Mouse (Mus musculus) limb, embryonic 12.5 days (tissue): ENCODE measurements around the gene Phldb2. TPM values are rescaled to one million over a fixed set of nuclear protein-coding genes. Genes with fewer than 3 reads are reported as not detected.

Experiments used
- ATAC-seq: fragments of 200-750 bp; cut with Nextera tagmentation; 2 replicates; pipeline ENCODE4 v1.8.0; 2017; ENCODE audit warnings: low read depth, moderate TSS enrichment; ENCODE audit not compliant: insufficient number of reproducible peaks, insufficient read depth, low FRiP score, low TSS enrichment
- H3K27ac ChIP-seq: fragments of 300-500 bp; sonication (generic); 2 replicates; pipeline ENCODE4 v1.5.1; 2016; ENCODE audit warnings: mild to moderate bottlenecking, moderate library complexity
- H3K27me3 ChIP-seq: fragments of 300-500 bp; sonication (generic); 2 replicates; pipeline ENCODE4 v1.6.1; 2016; ENCODE audit warnings: mild to moderate bottlenecking, moderate library complexity
- H3K36me3 ChIP-seq: fragments of 300-500 bp; sonication (generic); 2 replicates; pipeline ENCODE4 v1.6.1; 2016; ENCODE audit warnings: mild to moderate bottlenecking, moderate library complexity
- H3K4me1 ChIP-seq: fragments of 300-500 bp; sonication (generic); replicated peaks from 2 replicates; pipeline ENCODE4 v1.6.1; 2016
- H3K4me2 ChIP-seq: fragments of 300-500 bp; sonication (generic); 2 replicates; pipeline ENCODE4 v1.6.1; 2016; ENCODE audit warnings: mild to moderate bottlenecking, moderate library complexity
- H3K4me3 ChIP-seq: fragments of 300-500 bp; sonication (generic); replicated peaks from 2 replicates; pipeline ENCODE4 v1.5.1; 2016; ENCODE audit warnings: mild to moderate bottlenecking
- H3K9ac ChIP-seq: fragments of 300-500 bp; sonication (generic); replicated peaks from 2 replicates; pipeline ENCODE4 v1.6.1; 2016; ENCODE audit warnings: mild to moderate bottlenecking, moderate library complexity
- H3K9me3 ChIP-seq: fragments of 300-500 bp; sonication (generic); 2 replicates; pipeline ENCODE4 v1.6.1; 2016; ENCODE audit warnings: mild to moderate bottlenecking, moderate library complexity
- WGBS: fragments of 180-500 bp; shearing (Covaris S2); methylation state at CpG from one replicate; pipeline ENCODE4 v1.1.7; 2016; 5-methylcytosine and 5-hydroxymethylcytosine counted together
- polyA plus RNA-seq: library from polyadenylated mRNA; unstranded; fragments of >200 nt; fragmentation: Nextera tagmentation; extraction: Ambion mirVana; gene quantifications from 2 replicates; pipeline ENCODE4 v1.2.1, GENCODE M21; 2016

The Phldb2 gene
- polyA plus RNA-seq, 1 experiment from 2014 or later: 75.2 TPM

DNA sequence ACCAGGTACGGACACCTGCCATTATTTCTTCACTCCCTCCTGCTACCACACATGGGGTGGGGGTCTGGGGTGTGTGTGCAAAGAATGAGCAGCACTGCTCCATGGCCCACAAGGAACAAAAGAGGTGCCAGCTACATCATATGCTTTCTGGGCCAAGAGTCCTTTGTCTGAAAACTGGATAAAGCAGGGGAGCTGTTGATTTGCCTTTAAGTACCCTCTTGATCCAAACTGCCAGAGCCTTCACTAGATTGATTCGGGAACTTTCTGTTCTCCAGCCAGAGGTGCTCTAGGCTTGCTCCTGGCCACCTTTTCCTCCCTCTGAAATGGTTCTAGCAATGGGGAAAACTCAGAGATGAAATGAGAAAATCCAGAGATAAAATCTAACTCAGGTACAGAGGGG, 164.1 kb downstream of the Phldb2 start:
- Histone ChIP-seq H3K36me3 (peaks cover 62% of the 10 kb centered on the region), H3K27ac (no peak overlapping the region), H3K9me3 (no peaks in the 10 kb centered on the region), H3K9ac (no peak overlapping the region), H3K27me3 (no peaks in the 10 kb centered on the region), H3K4me1 (no peaks in the 10 kb centered on the region), H3K4me3 (no peak overlapping the region), H3K4me2 (no peak overlapping the region)
- 76% methylated on average over 2 of the region's 2 CpGs for WGBS
- no peak for ATAC-seq

DNA sequence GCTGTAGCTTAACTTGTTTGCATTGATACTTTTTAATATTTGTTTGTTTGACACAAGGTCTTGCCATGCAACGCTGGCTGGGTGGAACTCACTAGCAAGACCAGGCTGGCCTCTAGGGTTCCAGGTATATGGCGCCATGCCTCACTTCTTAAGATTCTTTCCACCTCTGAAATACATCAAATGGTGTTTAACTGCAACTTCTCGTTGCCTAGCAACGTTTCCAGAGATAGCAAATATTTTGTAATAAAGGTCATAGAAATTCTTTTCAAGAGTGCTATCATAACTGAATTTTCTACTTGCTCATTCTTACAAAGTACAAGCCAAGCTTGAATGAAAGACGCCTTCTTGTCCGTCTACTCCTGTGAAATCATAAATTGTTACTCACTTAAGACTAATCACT, 165.7 kb downstream of the Phldb2 start:
- no peak for ATAC-seq
- Histone ChIP-seq H3K9me3 (no peaks in the 10 kb centered on the region), H3K4me1 (no peaks in the 10 kb centered on the region), H3K4me3 (no peak overlapping the region), H3K9ac (no peak overlapping the region), H3K4me2 (no peak overlapping the region), H3K36me3 (peaks cover 57% of the 10 kb centered on the region), H3K27me3 (no peaks in the 10 kb centered on the region), H3K27ac (no peak overlapping the region)
- WGBS: 94% methylated on average over 6 of the region's 6 CpGs

DNA sequence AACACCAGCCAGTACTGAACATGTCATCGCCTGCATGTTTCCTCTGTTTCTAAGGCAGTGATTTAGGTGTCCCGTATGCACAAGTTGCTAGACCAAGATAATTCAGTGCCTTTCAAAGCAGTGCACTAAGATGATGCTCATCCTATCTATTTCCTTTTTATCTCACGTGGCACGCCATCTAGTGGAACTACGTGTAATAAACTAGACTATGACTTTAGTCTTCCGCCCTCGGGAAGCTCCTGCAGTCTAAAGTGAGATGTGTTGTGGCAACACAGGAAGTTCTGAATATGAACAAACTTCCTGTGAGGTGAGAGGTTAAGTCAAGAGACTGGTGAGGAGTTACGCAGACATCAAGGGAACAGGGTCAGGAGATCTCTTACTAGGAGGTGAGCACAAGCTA, 166.8 kb downstream of the Phldb2 start:
- Histone ChIP-seq H3K4me3 (no peak overlapping the region), H3K4me1 (no peaks in the 10 kb centered on the region), H3K27ac (no peak overlapping the region), H3K9ac (no peak overlapping the region), H3K27me3 (no peaks in the 10 kb centered on the region), H3K4me2 (no peak overlapping the region), H3K9me3 (no peaks in the 10 kb centered on the region), H3K36me3 (peaks cover 56% of the 10 kb centered on the region)
- 44% methylated on average over 8 of the region's 8 CpGs for WGBS
- ATAC-seq: no peak

DNA sequence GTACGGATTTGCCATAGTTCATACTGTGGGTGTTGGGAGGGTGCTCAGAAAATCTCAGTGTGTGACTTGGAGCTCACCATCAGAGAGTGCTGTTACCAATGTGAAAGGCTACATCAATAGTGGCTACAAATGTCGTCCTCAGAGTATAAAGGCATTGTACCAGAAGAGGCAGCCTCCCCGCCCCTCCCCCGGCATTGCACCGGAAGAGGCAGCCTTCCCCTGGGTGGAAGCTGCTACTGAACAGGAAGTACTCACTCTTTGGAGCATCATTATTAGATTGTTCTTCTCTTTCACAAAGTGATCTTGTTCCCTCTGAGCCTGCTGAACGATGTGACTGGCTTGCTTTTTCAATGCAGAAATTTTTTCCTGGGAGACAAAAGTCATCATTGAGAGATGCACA, 173.4 kb downstream of the Phldb2 start:
- H3K4me2 ChIP-seq: no peak overlapping the region
- peaks cover 78% of the 10 kb centered on the region for H3K36me3 ChIP-seq
- no peak overlapping the region for H3K4me3 ChIP-seq
- no peaks in the 10 kb centered on the region for H3K27me3 ChIP-seq
- no peak for ATAC-seq
- no peak overlapping the region for H3K27ac ChIP-seq
- WGBS: 87% methylated on average over 6 of the region's 6 CpGs
- no peaks in the 10 kb centered on the region for H3K9me3 ChIP-seq
- no peak overlapping the region for H3K9ac ChIP-seq
- H3K4me1 ChIP-seq: no peaks in the 10 kb centered on the region

DNA sequence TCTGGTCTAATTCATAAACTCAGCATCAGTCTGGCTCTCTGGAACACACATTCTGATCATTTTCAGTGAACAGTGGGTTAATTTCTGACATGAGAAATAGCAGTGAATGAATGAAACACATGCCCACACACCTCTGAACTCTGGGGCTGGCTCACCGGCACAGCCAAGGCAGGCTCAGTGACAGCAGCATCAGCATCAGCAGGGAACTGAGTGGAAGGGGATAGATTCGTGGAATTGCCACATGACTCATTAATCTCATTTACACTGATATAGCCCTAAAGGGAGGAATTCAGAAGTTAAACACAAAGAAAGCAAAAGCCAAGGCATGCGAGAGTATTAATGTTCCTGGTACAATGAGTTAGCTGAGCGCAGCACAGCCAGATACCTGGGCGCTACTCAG, 178.6 kb downstream of the Phldb2 start:
- no peak for ATAC-seq
- H3K27ac ChIP-seq: no peak overlapping the region
- peaks cover 89% of the 10 kb centered on the region for H3K36me3 ChIP-seq

DNA sequence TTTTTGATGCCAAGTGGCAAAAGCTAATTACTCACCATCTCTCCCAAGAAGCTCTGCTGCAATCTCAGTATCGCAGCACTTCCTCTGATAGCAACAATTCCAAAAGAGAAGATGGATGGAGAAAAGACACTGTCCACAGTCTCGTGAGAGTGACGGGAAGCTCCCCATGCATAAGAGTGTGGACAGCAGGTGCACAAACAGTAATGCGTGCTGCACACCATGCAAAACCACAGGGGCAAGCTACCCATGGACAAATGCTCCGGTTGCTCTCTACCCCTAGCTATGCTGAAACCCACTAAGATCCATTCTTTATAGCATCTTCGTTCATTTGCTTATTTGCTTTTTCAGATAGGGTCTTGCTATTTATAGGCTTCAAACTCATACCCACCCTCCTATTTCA, 182.5 kb downstream of the Phldb2 start:
- WGBS: 92% methylated on average over 6 of the region's 6 CpGs
- Histone ChIP-seq H3K36me3 (peaks cover 82% of the 10 kb centered on the region), H3K27ac (no peak overlapping the region), H3K27me3 (no peaks in the 10 kb centered on the region), H3K4me2 (no peak overlapping the region), H3K4me1 (no peaks in the 10 kb centered on the region), H3K9me3 (no peaks in the 10 kb centered on the region), H3K9ac (no peak overlapping the region), H3K4me3 (no peak overlapping the region)
- no peak for ATAC-seq

More for the DNA sequence above, 178.6 kb downstream of the Phldb2 start:
- H3K9ac ChIP-seq: no peak overlapping the region
- H3K27me3 ChIP-seq: no peaks in the 10 kb centered on the region
- H3K9me3 ChIP-seq: no peaks in the 10 kb centered on the region
- H3K4me1 ChIP-seq: no peaks in the 10 kb centered on the region
- H3K4me2 ChIP-seq: no peak overlapping the region
- WGBS: 91% methylated on average over 5 of the region's 5 CpGs
- H3K4me3 ChIP-seq: no peak overlapping the region

DNA sequence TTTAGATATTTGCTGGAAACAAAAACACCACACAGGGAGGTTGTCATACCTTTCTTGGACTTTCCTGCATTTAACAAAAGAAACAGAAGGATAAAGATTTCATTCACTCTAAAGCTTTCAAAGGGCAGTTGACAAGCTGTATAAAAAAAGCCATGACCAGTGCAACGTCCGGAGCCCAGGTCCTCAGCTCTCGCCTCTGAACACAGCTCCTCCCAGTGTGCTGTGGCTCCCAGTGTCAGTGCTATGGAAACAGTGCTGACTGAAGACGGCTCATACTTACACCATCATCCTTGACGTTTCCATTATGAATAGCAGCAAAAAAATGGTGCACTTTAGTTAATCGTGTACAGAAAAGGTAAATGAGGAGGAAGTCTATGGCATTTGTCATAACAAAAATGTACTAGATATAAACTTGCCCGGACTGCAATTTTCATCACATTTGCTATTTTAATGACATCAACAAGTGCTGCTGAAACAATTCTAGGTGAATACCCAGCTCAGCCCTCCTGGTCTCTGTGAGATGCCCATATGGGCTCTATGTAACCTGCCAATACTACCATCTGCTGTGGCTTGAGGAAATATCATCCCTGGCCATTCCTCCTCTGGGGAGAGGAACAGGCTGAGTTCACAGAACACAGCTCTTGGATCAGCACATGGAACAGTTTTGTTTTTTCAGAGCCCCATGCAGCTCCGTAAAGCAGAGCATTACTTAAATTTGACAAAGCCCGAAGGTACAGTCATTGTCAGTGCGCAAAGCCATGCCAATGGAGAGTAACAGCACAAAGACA, 185.4 kb downstream of the Phldb2 start:
- Histone ChIP-seq H3K4me1 (0 out of 2 replicates have a peak, but pooled peaks cover 4% of the 10 kb centered on the region), H3K36me3 (peaks cover 74% of the 10 kb centered on the region), H3K9ac (no peak overlapping the region), H3K27ac (peak overlapping the region; percentile 25; the same call in 1 of the 2 replicates), H3K4me3 (no peak overlapping the region), H3K4me2 (no peak overlapping the region), H3K9me3 (no peaks in the 10 kb centered on the region), H3K27me3 (no peaks in the 10 kb centered on the region)
- WGBS: 80% methylated on average over 10 of the region's 10 CpGs
- ATAC-seq: no peak

DNA sequence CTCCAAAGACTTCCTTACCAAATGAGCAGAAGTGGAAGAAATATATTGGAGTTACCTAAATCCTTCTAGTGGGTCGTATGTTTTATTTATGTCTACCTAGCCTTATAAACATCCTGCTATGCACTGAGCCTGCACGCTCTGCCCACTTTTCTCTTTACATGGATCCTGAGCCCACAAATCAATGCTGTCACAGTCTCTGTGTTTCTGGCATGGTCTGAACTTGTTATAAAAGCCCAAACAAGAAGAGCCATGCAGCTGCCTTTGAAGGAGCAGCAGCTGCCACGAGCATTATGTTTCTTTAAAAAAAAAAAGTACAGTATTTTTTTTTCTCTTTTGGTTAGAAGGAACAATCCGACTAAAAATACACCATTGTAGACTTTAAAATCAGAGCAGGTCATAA, 186.0 kb downstream of the Phldb2 start:
- WGBS: 62% methylated on average over 4 of the region's 4 CpGs
- H3K9me3 ChIP-seq: no peaks in the 10 kb centered on the region
- H3K27ac ChIP-seq: 0 out of 2 replicates have a peak overlapping the region, but pooled peaks have one; percentile 29
- no peak overlapping the region for H3K9ac ChIP-seq
- H3K4me2 ChIP-seq: no peak overlapping the region
- H3K4me1 ChIP-seq: 0 out of 2 replicates have a peak, but pooled peaks cover 4% of the 10 kb centered on the region
- ATAC-seq: peak; percentile 67; the same call in 1 of the 2 replicates
- H3K4me3 ChIP-seq: no peak overlapping the region
- H3K36me3 ChIP-seq: peaks cover 76% of the 10 kb centered on the region
- no peaks in the 10 kb centered on the region for H3K27me3 ChIP-seq

DNA sequence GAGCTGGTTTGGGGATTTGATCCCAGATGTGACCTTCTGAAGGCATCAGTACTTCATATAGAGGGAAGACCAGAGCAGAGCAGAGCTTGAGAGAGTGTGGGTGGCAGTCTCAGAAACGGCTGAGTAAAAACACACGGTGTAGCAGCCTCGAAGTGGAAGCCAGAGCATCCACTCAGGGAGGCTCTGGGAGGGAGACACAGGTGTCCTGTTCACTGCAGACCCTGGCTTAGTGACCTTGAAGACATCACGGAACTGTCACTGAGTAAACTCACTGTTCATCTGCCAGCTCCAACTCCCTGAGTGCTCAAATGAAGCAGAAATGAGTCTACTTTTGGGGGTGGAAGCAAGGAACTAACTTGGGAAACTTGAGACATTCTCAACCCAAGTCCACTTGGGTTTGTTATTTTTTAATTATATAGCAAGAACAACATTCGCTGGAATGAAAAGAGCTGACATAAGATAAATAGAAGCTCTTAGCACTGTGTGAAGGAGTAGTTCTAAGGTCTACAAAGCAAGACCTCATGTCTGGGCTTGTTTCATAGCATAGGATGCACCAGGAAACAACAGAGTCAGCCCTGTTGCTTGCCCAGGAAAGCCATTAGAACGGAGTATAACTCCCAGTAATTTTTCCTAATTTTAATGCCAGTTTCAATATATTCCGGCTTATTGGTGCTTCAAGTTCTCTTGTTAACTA, 187.4 kb downstream of the Phldb2 start:
- WGBS: 82% methylated on average over 7 of the region's 7 CpGs
- Histone ChIP-seq H3K9ac (no peak overlapping the region), H3K36me3 (peaks cover 73% of the 10 kb centered on the region), H3K9me3 (no peaks in the 10 kb centered on the region), H3K27ac (no peak overlapping the region), H3K4me3 (no peak overlapping the region), H3K4me2 (no peak overlapping the region), H3K27me3 (no peaks in the 10 kb centered on the region), H3K4me1 (0 out of 2 replicates have a peak, but pooled peaks cover 4% of the 10 kb centered on the region)
- no peak for ATAC-seq

DNA sequence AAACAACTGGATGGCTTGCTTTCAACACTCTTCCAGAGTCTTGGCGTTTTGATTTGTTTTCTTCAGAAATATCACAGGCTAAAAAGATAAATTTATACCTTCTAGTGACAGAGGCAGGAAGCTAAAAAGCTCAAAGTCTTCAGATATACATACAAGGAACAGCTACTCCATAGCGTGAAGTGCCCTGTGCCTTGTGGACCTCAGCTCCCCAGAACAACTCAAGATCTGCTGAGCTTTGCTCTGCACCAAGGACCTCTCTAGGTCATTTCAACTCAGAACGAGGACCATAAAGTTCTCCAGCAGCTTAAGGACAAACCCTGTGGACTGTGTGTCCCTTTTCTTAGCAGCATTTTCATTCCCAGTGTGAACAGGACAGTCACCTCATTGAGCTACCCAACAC, 188.3 kb downstream of the Phldb2 start:
- Histone ChIP-seq H3K4me3 (no peak overlapping the region), H3K4me2 (no peak overlapping the region), H3K4me1 (0 out of 2 replicates have a peak, but pooled peaks cover 4% of the 10 kb centered on the region), H3K9me3 (no peaks in the 10 kb centered on the region), H3K9ac (no peak overlapping the region), H3K36me3 (peaks cover 73% of the 10 kb centered on the region), H3K27ac (no peak overlapping the region), H3K27me3 (no peaks in the 10 kb centered on the region)
- WGBS: 85% methylated on average over 3 of the region's 3 CpGs
- ATAC-seq: no peak

DNA sequence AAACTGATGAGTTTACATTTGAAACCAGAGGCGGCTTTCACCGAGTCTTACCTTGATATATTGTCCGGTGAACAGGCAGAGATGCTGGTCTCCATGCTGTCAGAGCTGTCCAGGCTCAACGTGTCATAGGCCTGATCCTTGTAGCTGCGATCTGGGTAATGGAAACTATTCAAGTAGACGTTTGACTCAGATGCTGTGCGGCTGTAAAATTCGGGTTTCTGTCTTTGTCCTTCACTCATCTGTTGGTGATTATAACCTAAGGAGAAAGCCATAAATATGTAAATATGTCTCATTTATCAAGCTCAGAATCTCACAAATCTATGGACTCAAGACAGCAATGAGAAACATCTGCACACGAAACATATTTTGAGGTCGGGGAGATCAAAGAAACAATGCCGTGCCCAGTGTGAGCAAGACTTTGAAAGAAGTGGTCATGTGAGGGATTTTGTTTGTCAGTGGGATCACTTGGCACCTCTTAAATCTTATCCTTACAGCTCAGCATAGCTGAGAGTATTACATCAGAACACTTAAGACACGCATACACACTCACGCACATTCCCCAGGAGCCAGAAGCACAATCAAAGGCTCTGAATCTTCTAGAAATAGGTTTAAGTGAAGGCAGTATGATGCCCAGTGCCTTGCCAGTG, 190.4 kb downstream of the Phldb2 start:
- WGBS: 42% methylated on average over 13 of the region's 13 CpGs
- Histone ChIP-seq H3K27ac (no peak overlapping the region), H3K4me1 (0 out of 2 replicates have a peak, but pooled peaks cover 4% of the 10 kb centered on the region), H3K9ac (no peak overlapping the region), H3K9me3 (no peaks in the 10 kb centered on the region), H3K36me3 (peaks cover 77% of the 10 kb centered on the region), H3K4me3 (no peak overlapping the region), H3K4me2 (no peak overlapping the region), H3K27me3 (no peaks in the 10 kb centered on the region)
- no peak for ATAC-seq
